Comparison of ENCODE assay signal across 32 mouse cellular contexts in the genomic region with DNA sequence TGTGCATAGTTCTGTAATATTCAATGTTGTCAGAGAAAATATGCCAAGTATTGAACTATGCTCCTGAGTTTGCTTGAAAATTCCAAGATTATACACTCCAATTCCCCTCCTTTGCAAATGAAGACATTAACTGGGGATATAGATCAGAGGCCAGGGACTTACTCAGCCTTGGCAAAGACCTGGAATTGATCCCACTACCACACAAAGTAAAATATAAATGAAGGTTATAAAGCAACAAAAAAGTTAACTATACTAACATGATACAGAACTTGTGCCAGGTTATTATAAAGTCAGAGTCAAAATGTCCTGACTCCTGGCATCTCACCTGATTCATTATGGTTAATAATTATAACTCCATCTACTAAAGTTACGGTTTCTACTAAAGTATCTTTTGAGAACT.
"Had no signal": no experiment of that assay in that cellular context is flagged by ENCODE, and none has a peak within 500 bp of the region (broad histone marks: within the 10 kb centered on the region; RNA-seq: fewer than 3 reads in every experiment).

No protein-coding gene starts in this region.

- H3K9ac ChIP-seq: limb, embryonic 12.5 days; limb, embryonic 13.5 days; limb, embryonic 15.5 days; liver, embryonic 12.5 days; liver, embryonic 13.5 days; liver, embryonic 14.5 days; liver, embryonic 15.5 days; liver, postnatal 0 days; lung, embryonic 14.5 days; lung, embryonic 15.5 days; midbrain, embryonic 12.5 days; midbrain, embryonic 13.5 days; midbrain, embryonic 15.5 days; neural tube, embryonic 12.5 days had no signal

- H3K4me3 ChIP-seq: limb, embryonic 10.5 days; limb, embryonic 12.5 days; limb, embryonic 13.5 days; limb, embryonic 15.5 days; liver, embryonic 12.5 days; liver, embryonic 13.5 days; liver, embryonic 15.5 days; lung, embryonic 15.5 days; midbrain, embryonic 10.5 days; midbrain, embryonic 12.5 days; midbrain, embryonic 13.5 days; midbrain, embryonic 15.5 days; myocyte; neural tube, embryonic 12.5 days had no signal

- ATAC-seq: liver, embryonic 12.5 days; liver, postnatal 0 days; lung, postnatal 0 days; midbrain, embryonic 13.5 days; midbrain, embryonic 15.5 days; midbrain, embryonic 16.5 days had no signal

- H3K4me1 ChIP-seq: liver, embryonic 12.5 days; liver, embryonic 13.5 days; liver, embryonic 15.5 days; midbrain, embryonic 12.5 days; midbrain, embryonic 13.5 days; midbrain, embryonic 15.5 days; neural tube, embryonic 12.5 days had no signal

- DNase-seq: left cerebral cortex, postnatal 4 days; liver; liver, embryonic 13.5 days; liver, postnatal 0 days; lung, adult 18-20 months; lung, adult 2 months; lung, embryonic 14.5 days; lung, postnatal 10 days; lung, postnatal 14 days; lung, postnatal 36 days; lung, postnatal 4 days; midbrain, embryonic 14.5 days had no signal

- H3K36me3 ChIP-seq: limb, embryonic 10.5 days; limb, embryonic 12.5 days; limb, embryonic 13.5 days; limb, embryonic 15.5 days; liver, embryonic 12.5 days; liver, embryonic 13.5 days; liver, embryonic 15.5 days; lung, embryonic 15.5 days; midbrain, embryonic 10.5 days; midbrain, embryonic 12.5 days; midbrain, embryonic 13.5 days; midbrain, embryonic 15.5 days; neural tube, embryonic 12.5 days had no signal

- H3K27me3 ChIP-seq: limb, embryonic 12.5 days; limb, embryonic 13.5 days; limb, embryonic 15.5 days; liver, embryonic 12.5 days; liver, embryonic 13.5 days; liver, embryonic 15.5 days; lung, embryonic 15.5 days; megakaryocyte, embryonic 14.5 days; midbrain, embryonic 12.5 days; midbrain, embryonic 13.5 days; midbrain, embryonic 15.5 days; neural tube, embryonic 12.5 days had no signal

- H3K27ac ChIP-seq: limb, embryonic 10.5 days; limb, embryonic 12.5 days; limb, embryonic 13.5 days; limb, embryonic 15.5 days; liver, embryonic 12.5 days; liver, embryonic 13.5 days; liver, embryonic 14.5 days; liver, embryonic 15.5 days; lung, embryonic 15.5 days; macrophage; midbrain, embryonic 10.5 days; midbrain, embryonic 12.5 days; midbrain, embryonic 13.5 days; midbrain, embryonic 15.5 days; neural tube, embryonic 12.5 days had no signal

- H3K4me2 ChIP-seq: limb, embryonic 12.5 days; limb, embryonic 13.5 days; limb, embryonic 15.5 days; liver, embryonic 11.5 days; liver, embryonic 12.5 days; liver, embryonic 13.5 days; liver, embryonic 15.5 days; lung, embryonic 14.5 days; lung, embryonic 15.5 days; midbrain, embryonic 11.5 days; midbrain, embryonic 12.5 days; midbrain, embryonic 13.5 days; midbrain, embryonic 15.5 days; neural tube, embryonic 12.5 days had no signal

- H3K9me3 ChIP-seq: limb, embryonic 10.5 days; limb, embryonic 12.5 days; limb, embryonic 13.5 days; limb, embryonic 15.5 days; liver, embryonic 12.5 days; liver, embryonic 13.5 days; liver, embryonic 15.5 days; lung, embryonic 15.5 days; midbrain, embryonic 10.5 days; midbrain, embryonic 12.5 days; midbrain, embryonic 15.5 days; neural tube, embryonic 12.5 days had no signal
